Mouse (Mus musculus) intestine, postnatal 0 days (tissue): ENCODE measurements around the gene Yipf2. TPM values are rescaled to one million over a fixed set of nuclear protein-coding genes. Genes with fewer than 3 reads are reported as not detected.
A peak's percentile ranks its signal among the peaks of the same experiment; 100 is the strongest.

ENCODE experiments used
- ATAC-seq: fragments of 200-750 bp; cut with Nextera tagmentation; 2 replicates; pipeline ENCODE4 v1.8.0; 2017; ENCODE audit warnings: mild to moderate bottlenecking, moderate TSS enrichment, moderate library complexity
- H3K27ac ChIP-seq: fragments of 300-500 bp; sonication (generic); 2 replicates; pipeline ENCODE4 v1.5.1; 2014; ENCODE audit warnings: mild to moderate bottlenecking, low read depth, low read length, moderate library complexity
- H3K27me3 ChIP-seq: fragments of 300-500 bp; sonication (generic); replicated peaks from 2 replicates; pipeline ENCODE4 v1.6.1; 2014; ENCODE audit warnings: low read length, mixed read lengths; ENCODE audit not compliant: control insufficient read depth, insufficient read depth
- H3K36me3 ChIP-seq: fragments of 300-500 bp; sonication (generic); 2 replicates; pipeline ENCODE4 v1.6.1; 2014; ENCODE audit warnings: mild to moderate bottlenecking, moderate library complexity; ENCODE audit not compliant: control insufficient read depth, insufficient read depth
- H3K4me1 ChIP-seq: fragments of 300-500 bp; sonication (generic); replicated peaks from 2 replicates; pipeline ENCODE4 v1.6.1; 2014; ENCODE audit warnings: antibody characterized with exemption, low read length, mixed read lengths; ENCODE audit not compliant: control insufficient read depth, insufficient read depth
- H3K4me2 ChIP-seq: fragments of 300-500 bp; sonication (generic); replicated peaks from 2 replicates; pipeline ENCODE4 v1.6.1; 2014; ENCODE audit warnings: low read depth, mild to moderate bottlenecking, moderate library complexity
- H3K4me3 ChIP-seq: fragments of 300-500 bp; sonication (generic); 2 replicates; pipeline ENCODE4 v1.5.1; 2014; ENCODE audit warnings: low read depth, low read length
- H3K9ac ChIP-seq: fragments of 300-500 bp; sonication (generic); 2 replicates; pipeline ENCODE4 v1.6.1; 2014; ENCODE audit warnings: mild to moderate bottlenecking, low read depth, low read length
- H3K9me3 ChIP-seq: fragments of 300-500 bp; sonication (generic); 2 replicates; pipeline ENCODE4 v1.6.1; 2016; ENCODE audit warnings: mixed run types; ENCODE audit not compliant: control insufficient read depth
- CTCF ChIP-seq: sonication (generic); IDR thresholded peaks from 2 replicates; pipeline ENCODE4 v1.5.1; 2016; ENCODE audit warnings: low read depth, mild to moderate bottlenecking, control low read depth, antibody characterized with exemption, moderate library complexity
- WGBS: fragments of 180-500 bp; shearing (Covaris S2); extraction: QIAGEN DNeasy Blood & Tissue Kit; methylation state at CpG from one replicate; pipeline ENCODE4 v1.1.7; 2014; 5-methylcytosine and 5-hydroxymethylcytosine counted together
- polyA plus RNA-seq: library from polyadenylated mRNA; unstranded; fragments of >200 nt; fragmentation: Nextera tagmentation; extraction: Ambion mirVana; gene quantifications from 2 replicates; pipeline ENCODE4 v1.2.1, GENCODE M21; 2015

The Yipf2 gene
- 19.2 and 20.1 TPM in 2 replicates for polyA plus RNA-seq

DNA sequence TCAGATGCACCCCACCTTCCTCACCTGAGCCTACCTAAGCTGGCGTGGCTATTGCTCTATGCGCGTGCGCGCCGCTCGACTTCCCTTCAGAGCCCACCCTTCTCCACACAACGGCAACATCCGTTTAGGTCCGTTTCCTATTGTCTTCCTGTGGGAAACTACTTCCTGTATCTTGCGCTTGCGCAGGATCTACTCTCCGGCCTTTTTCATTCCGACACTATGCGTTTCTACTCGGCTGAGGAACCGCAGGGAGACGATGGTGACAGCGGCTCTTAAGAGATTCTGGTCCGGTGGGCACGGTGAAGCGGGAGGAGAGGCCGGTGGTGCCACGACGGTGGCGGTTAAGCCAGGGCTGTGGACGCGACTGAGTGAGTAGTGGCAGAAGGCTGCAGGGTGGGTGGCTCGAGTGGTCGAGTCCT lies at the start of gene Yipf2, which contains the start of gene Timm29:
Gene Yipf2 (minus strand): TSS at position 126 of the 419 bp plus-strand sequence.
Gene Timm29 (plus strand): TSS at position 20 of the 419 bp plus-strand sequence.
- H3K9me3 ChIP-seq = no peaks in the 10 kb centered on the region
- H3K4me1 ChIP-seq = 0 out of 2 replicates have a peak, but pooled peaks cover 5% of the 10 kb centered on the region
- H3K27me3 ChIP-seq = no peaks in the 10 kb centered on the region
- under 1% methylated on average over 30 of the region's 30 CpGs for WGBS
- peak within 1 kb of the TSS; percentile 87 for H3K27ac ChIP-seq
- peak; percentile 86 for ATAC-seq
- peak within 1 kb of the TSS; percentile 94 for H3K4me2 ChIP-seq
- peak within 1 kb of the TSS; percentile 83 for H3K9ac ChIP-seq
- H3K4me3 ChIP-seq = peak within 1 kb of the TSS; percentile 91
- TF ChIP-seq CTCF = no peak
- peaks cover 28% of the 10 kb centered on the region for H3K36me3 ChIP-seq

DNA sequence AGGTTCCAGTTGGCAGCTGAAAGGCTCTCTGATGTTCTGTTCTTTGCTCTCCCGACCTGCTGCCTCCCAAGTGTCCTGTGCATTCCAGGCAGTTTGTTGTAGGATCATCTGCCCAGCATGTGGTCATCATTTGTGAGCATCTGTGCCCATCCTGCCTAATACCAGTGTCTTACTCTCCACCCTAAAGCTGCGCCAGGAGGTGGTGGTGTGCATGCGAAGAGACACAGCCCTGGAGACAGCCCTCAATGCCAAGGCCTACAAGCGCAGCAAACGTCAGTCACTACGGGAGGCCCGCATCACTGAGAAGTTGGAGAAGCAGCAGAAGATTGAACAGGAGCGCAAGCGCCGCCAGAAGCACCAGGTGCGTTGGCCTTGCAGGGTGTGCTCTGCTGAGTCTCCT lies 46.4 kb upstream of the Yipf2 start:
- Histone ChIP-seq H3K27ac (peak overlapping the region; percentile 35; the same call in 1 of the 2 replicates), H3K9me3 (no peaks in the 10 kb centered on the region), H3K4me1 (no peaks in the 10 kb centered on the region), H3K36me3 (peaks cover 96% of the 10 kb centered on the region), H3K4me2 (no peak overlapping the region), H3K27me3 (no peaks in the 10 kb centered on the region), H3K4me3 (no peak overlapping the region), H3K9ac (no peak overlapping the region)
- 94% methylated on average over 11 of the region's 11 CpGs for WGBS
- TF ChIP-seq CTCF = no peak
- ATAC-seq = no peak

DNA sequence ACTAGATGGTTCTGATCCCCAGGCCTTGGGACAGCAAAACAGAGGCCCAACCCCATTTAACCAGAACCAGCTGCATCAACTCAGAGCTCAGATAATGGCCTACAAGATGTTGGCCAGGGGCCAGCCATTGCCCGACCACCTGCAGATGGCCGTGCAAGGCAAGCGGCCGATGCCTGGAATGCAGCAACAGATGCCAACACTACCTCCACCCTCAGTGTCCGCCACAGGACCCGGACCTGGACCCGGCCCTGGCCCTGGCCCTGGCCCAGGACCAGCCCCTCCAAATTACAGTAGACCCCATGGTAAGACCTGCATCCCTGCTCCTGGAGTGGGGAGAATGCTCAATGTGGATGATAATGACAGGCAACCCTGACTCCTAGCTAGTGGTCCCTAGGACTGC lies 43.0 kb upstream of the Yipf2 start:
- WGBS = 61% methylated on average over 7 of the region's 7 CpGs
- ATAC-seq = no peak
- Histone ChIP-seq H3K4me2 (no peak overlapping the region), H3K4me1 (no peaks in the 10 kb centered on the region), H3K9me3 (no peaks in the 10 kb centered on the region), H3K4me3 (no peak overlapping the region), H3K9ac (no peak overlapping the region), H3K27me3 (no peaks in the 10 kb centered on the region), H3K36me3 (peaks cover 80% of the 10 kb centered on the region), H3K27ac (no peak overlapping the region)
- TF ChIP-seq CTCF = no peak

DNA sequence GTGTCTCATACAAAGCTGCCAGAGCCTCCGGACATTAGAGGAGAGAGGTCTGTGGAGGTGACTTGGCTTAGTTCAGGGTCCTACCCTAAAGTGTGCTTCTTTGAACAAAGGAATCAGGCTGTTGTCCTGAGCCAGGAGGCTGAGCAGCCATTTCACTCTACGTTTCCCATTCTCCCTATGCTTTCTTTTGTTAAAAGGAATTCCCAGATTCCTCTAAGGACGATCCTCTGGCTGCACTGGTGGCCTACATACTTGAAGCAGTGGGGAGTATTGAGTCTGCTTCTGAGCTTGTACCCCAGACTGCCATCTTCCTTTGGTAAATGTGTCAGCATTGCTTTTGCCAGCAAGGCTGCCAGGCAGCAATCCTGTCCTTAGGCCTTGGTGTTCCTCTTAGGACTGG lies 40.5 kb upstream of the Yipf2 start:
- no peak for ATAC-seq
- H3K4me3 ChIP-seq = no peak overlapping the region
- peaks cover 56% of the 10 kb centered on the region for H3K36me3 ChIP-seq
- H3K27me3 ChIP-seq = no peaks in the 10 kb centered on the region
- no peaks in the 10 kb centered on the region for H3K4me1 ChIP-seq
- WGBS = 85% methylated on average over 3 of the region's 3 CpGs
- no peak overlapping the region for H3K9ac ChIP-seq
- no peak overlapping the region for H3K4me2 ChIP-seq
- TF ChIP-seq CTCF = no peak
- H3K9me3 ChIP-seq = no peaks in the 10 kb centered on the region
- H3K27ac ChIP-seq = 0 out of 2 replicates have a peak overlapping the region, but pooled peaks have one; percentile 35

DNA sequence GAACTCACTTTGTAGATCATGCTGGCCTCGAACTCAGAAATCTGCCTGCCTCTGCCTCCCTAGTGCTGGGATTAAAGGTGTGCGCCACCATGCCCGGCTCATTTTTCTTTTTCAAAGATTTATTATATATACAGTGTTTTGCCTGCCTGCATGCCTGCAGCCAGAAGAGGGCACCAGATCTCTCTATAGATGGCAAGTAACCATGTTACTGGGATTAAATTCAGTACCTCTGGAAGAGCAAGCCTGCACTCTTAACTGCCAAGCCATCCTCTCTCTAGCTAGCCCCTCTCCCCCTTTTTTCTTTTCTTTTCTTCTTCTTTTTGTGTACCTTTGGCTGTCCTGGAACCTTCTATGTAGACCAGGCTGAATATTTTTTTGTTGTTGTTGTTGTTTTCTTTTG lies 38.0 kb upstream of the Yipf2 start:
- H3K27ac ChIP-seq = no peak overlapping the region
- no peak for ATAC-seq
- no peaks in the 10 kb centered on the region for H3K27me3 ChIP-seq
- no peaks in the 10 kb centered on the region for H3K9me3 ChIP-seq
- no peak overlapping the region for H3K9ac ChIP-seq
- no peaks in the 10 kb centered on the region for H3K4me1 ChIP-seq
- H3K4me3 ChIP-seq = no peak overlapping the region
- 65% methylated on average over 3 of the region's 3 CpGs for WGBS
- no peak overlapping the region for H3K4me2 ChIP-seq
- TF ChIP-seq CTCF = peak; percentile 73
- peaks cover 32% of the 10 kb centered on the region for H3K36me3 ChIP-seq

DNA sequence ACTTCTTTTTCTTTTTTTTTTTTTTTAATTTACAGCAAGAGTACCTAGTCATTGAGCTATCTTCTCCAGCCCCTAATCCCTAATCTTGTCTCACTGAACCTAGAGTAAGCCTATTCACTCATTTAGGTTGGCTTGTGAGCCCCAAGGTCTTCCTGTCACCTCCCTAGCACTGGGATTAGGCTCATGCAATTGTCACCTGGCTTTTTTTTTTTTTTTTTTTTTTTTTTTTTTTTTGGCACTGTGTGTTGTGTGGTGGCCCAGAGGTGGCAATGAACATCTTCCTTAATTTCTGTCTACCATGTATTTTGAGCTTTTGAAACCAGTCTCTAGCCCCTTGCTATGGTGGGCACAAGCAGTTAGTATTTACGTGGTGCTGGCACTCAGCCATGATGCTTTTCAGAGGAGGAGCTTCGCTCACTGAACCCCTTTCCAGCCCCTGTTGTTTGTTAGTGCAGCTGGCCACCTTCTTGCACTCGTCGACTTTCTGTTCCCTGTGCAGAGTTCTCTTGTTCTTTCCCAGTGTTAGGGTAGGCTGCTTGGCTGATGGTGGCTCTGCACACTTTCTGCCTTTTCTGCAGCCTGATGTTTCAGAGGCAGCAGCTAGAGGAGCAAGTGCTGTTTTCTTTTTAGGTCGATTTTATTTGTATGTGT lies 34.6 kb upstream of the Yipf2 start:
- H3K9me3 ChIP-seq = no peaks in the 10 kb centered on the region
- WGBS = 76% methylated on average over 5 of the region's 5 CpGs
- H3K4me3 ChIP-seq = no peak overlapping the region
- no peaks in the 10 kb centered on the region; the same call in 1 of the 2 replicates for H3K36me3 ChIP-seq
- H3K9ac ChIP-seq = no peak overlapping the region
- H3K27me3 ChIP-seq = no peaks in the 10 kb centered on the region
- H3K4me1 ChIP-seq = no peaks in the 10 kb centered on the region
- H3K27ac ChIP-seq = no peak overlapping the region
- no peak for TF ChIP-seq CTCF
- ATAC-seq = no peak
- H3K4me2 ChIP-seq = no peak overlapping the region

DNA sequence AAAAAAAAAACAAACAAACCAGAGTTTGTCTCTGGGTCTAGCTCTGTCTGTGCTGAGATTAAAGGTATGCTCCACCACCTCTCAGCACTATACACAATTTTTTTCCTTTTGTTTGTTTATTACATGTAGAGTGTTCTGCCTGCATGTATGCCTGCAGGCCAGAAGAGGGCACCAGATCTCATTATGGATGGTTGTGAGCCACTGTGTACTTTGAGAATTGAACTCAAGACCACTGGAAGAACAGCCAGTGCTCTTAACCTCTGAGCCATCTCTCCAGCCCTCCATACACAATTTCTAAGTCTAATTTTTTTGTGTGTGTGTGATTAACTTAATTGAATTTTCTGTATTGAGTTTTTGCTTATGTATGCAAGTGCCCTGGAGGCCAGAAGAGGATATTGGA lies 33.9 kb upstream of the Yipf2 start:
- H3K27ac ChIP-seq = no peak overlapping the region
- H3K9ac ChIP-seq = no peak overlapping the region
- no peaks in the 10 kb centered on the region for H3K4me1 ChIP-seq
- ATAC-seq = no peak
- TF ChIP-seq CTCF = peak; percentile 62
- no peak overlapping the region for H3K4me3 ChIP-seq
- no peaks in the 10 kb centered on the region for H3K36me3 ChIP-seq
- H3K4me2 ChIP-seq = no peak overlapping the region
- H3K9me3 ChIP-seq = no peaks in the 10 kb centered on the region
- no peaks in the 10 kb centered on the region for H3K27me3 ChIP-seq
